Mouse (Mus musculus) lung, postnatal 4 days (tissue): ENCODE results near the gene Glis3.

Experiments
- DNase-seq, 2 experiments: peaks; one replicate each; pipeline ENCODE4 v3.0.0; 2021

The Glis3 gene

DNA sequence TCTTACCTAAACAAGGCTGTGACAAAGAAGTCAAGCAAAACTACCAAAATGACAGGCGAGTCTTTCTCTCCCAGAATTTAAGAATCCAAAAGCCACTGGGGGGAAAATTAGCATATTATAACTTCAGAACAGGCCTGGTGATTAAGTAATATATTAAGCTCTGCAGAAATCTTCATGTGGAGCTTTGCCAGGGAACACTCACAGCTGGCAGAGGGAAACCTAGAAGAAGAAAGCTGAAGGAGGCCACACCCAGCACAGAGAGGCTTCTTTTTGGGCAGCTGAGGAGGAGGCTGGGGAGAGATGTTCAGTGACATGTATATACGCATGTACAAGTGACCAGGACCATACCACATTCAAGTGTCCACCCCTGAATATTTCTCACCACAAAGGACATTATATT lies 304.1 kb downstream of the Glis3 start:
- DNase-seq: no peak

DNA sequence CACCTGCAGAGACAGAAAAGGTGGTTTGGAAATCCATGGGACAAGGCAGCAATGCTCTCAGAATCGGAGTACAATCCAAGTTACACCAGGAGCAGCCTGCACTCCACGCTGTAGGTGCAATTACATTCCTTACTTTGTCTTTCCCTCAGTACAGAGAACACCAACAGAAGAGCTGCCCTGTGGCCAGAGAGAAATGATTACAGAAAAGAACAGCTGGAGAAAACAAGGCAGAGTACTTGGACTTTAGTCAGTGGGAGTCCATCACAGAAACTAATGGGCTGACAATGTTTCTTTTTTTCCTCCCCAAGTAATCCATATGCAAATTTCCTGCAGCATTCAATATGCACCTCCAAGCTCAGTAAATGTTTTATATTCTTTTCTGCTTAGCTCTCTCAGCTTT lies 305.4 kb downstream of the Glis3 start:
- DNase-seq: no peak

DNA sequence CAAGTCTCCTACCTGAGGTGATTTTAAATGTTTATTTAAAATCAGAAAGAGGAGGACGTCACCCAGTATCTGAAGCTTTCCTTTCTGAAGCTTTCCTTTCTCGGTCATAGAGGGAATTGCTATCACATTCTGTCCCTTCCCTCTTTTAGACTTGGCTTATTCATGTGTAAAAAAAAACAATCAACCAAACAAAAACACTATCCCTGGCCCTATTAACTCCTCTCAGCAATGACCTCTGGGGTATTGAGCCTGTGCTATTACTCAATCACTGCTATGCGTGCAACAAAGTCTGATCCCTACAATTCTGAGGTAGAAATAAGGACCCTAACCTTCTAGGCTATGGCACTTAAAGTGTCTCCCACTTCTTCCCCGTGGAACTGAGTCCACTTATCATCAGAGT lies 311.7 kb downstream of the Glis3 start:
- no peak for DNase-seq

DNA sequence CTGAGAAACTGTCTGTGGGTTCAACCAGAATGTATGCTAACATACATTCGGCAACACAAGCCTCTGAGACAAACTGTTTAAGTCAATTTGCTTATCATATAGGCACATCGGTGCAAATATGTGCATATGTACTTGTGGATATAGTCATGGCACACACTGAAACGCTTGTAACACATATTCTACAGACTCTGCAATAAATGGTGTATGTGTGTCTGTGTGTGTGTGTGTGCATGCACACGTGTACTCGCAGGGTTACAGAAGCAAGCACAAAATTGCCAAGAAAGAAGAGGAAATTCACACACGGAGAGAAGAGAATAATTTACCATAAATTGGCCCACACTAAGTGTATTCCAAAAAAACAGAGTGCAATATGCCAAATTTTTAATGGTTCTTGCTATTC lies 312.6 kb downstream of the Glis3 start:
- no peak for DNase-seq

DNA sequence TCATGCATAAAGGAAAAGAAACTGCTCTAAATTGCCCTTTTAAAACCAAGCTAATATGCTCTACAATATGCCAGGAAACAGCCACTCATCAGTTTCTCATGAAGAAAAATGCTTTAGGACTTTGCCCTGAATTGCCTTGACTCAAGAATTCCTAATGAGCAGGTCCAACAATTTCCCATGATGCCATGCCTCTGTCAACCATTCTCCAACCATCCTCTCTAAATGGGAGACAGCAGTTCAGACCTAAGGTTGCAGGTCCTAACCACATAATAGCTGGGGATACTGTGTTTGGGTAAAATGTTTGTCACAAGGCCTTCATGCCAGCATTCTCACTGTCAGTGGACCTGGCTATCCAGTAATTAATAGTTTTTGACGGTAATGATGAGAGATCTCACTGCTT lies 313.1 kb downstream of the Glis3 start:
- no peak for DNase-seq

DNA sequence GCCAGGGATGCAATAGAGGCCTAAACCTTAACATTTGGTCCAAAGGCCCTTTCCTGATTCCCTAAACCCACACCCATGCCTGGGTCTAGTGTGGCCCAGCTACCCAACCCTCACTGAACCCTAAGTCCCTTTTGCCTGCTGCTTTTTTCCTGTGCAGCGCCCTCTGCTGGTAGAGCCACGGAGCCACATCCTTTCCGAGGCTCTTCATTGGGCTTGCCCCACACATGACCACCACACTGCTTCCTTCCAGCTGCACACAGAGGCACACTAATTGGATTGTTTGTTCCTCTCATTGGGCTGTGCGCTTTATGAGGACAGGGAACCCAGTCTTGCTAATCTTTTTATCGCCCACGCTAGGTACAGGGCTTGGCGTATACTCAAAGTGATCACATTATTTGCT lies 314.0 kb downstream of the Glis3 start:
- peak; percentile 31 to 49 for DNase-seq

DNA sequence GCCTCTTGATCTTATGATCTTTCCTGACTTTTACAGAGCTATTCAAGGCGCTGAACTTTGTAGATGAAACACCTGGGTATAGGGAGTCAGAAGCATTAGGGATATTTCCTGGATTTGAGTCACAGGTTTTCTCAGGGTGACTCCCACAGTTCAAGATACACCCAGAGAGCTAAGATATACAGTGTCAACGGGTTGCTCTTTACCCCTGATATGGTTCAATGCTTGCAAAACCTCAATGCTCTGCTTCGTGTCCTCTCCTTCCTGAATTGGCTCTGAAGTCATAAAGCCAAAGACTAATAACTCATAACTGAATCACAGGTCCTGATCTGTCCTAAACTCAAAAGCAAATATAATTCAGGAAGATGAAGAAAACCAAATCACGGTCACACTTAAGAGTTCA lies 319.0 kb downstream of the Glis3 start:
- DNase-seq: no peak

DNA sequence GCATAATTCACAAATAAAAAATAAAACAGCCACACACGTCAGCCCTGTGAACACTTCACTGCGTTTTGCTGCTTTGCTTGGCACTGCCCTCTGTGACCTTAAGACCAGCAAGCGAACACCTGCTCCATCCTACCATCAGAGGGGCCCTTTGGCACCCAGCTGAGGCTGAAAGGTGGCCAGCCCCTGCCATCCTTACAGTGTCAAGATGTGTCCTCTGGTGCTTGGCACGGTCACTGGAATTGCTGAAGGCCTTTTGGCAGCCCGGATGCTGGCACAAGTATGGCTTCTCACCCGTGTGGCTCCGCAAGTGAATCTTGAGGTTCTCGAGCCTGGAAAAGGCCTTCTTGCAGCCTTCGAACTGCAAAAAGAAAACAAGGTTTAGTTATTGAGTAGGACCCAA lies 322.3 kb downstream of the Glis3 start:
- no peak for DNase-seq

DNA sequence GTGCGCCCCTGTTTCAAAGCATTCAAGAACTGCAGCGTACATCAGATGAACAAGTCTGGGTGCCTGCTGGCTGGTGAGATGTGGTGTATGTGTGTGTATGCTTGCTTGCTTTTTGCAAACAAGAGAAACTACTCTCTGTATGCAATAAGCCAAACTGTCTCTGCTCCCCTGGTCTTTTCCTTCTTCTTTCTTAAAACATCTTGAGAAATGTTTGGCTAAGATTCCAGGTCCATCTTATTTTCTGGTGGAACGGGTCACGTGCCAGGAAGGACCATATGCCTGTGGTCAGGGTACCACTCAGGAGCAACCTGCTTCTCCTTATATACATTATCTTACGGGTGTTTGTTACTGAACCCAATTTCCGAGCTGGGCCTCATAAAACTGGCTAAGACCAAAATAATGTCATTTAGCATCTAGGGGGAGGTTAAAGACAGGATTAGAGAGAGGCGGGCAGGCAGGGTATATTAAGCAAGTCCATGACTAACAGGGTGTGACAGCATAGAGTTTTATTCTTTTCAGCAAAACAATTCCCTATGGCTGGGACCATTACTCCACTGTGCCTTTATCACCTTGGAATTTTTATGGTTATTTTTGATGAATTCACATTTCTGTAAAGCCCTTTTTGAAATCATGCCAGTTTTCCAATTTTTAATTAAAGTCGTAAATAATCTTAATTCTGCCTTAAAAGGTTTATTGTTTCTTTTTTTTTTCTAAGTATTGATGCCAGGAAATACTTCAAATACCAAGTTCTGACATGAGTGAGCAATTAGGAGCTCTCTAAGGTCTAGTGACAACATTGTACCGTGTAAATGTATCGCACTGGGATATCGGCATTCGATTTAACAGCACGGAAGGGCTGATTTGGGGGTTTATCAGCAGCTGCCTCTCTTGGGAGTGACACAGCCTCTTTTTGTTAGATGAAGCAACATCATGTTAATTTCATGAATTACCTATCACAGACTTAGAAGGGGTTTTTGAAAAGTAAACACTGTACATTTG lies 328.5 kb downstream of the Glis3 start:
- no peak for DNase-seq

DNA sequence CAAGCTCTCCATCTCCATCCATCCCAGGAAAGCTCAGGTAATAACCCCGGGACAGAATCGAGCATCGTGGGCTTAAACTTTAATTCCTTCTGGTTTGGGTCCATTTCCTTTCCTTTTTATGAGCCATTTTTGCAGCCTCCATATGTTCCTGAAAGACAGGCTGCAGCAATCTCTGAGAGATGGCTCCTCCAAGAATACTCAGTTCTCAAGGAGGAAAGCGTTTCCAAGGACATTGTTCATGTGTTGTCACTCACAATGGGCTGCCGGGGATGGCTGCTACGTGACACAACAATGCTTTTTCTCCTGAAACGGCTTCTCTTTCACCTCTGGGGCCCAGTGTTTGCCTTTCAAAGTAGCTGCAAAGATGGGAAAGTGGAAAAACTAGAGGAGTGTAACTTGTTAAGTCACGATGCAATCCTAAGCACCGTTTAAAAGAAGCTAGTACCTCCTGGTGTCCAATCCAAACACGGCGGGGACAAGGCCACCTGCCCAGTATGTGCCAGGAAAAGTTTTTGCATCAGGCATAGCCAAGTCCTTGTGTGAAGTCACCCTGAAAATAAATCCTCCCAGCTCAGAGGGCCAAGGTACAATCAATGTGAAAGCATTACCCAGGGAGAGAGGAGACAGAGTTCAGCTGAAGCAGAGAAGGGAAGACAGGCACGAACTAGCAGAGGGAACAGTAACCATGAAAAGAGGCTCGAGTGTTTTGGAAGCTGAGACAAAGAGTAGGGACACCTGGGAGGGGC lies 332.6 kb downstream of the Glis3 start:
- DNase-seq: no peak

DNA sequence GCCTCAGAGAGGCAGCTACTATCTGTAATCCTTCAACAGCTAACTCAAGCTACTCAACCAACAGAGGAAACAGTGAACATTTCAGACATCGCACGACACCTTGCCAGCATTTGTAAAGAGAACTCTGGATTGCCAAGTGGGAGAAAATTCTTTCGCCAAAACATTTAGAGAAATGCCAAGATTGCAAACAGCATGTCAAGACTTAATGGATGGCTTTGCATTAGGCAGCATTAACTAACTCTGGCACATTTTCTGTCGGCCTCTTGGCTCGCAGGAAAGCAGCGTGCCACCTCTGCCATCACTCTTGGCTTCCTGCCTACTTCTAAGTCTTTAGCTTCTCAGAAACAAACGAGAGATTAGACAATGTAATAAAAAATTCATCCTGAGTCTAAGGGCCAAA lies 336.2 kb downstream of the Glis3 start:
- DNase-seq: no peak

DNA sequence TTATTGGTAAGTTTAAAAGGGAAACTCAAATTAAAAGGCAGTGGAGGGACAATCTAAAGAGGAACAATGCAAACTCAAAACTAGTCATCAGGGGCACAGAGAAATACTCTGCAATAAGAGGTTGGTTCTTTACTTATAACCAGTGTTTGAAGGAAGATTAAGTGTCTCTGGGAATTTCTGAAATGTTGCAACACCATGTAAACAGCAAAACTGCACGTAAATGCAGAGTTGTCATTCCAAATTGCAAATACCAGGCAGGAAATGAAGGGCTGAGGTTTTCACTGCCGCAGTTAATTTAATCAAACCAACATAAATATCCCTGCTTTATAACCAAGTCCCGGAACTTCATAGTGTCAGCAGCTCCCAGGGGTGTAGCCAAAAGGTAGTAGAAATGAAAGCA lies 342.3 kb downstream of the Glis3 start:
- no peak for DNase-seq

DNA sequence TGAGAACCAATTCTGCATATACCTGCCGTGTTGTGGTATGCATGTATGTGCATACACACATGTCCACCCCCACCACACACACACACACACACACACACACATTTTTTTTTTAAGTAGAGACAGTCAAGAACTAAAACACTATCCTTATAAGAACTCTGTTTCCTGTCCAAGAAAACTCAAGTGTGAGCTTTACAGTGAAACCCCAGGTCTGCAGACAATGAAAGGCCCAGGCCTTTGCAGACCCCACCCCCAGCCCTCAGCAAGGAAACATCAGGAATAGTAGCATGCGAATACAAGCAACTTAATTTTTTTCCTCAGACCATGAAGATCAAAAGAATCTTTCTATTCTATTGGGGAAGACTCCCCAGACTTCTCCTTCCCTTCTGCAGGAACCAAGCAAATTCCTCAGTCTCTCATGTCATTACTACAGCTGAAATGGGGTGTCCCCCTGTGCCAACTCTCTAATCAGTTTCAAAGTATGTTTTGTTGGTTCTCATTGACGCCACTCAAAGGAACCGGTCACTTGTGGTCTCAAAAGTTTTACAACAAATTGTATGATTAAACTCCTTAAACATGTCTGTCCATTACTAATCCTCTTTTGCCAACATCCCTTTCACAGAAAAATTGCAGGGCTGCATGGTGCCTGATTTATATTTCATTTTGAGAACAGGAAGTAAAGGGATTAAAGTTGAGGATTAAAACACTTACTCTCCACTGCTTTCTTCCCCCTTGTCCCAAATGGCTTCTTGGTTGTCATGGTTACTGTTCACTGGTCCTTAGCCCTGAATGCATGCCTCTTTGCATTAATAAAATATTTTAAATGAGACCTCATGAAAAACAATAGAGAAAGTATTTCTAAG lies 343.0 kb downstream of the Glis3 start:
- DNase-seq: no peak

DNA sequence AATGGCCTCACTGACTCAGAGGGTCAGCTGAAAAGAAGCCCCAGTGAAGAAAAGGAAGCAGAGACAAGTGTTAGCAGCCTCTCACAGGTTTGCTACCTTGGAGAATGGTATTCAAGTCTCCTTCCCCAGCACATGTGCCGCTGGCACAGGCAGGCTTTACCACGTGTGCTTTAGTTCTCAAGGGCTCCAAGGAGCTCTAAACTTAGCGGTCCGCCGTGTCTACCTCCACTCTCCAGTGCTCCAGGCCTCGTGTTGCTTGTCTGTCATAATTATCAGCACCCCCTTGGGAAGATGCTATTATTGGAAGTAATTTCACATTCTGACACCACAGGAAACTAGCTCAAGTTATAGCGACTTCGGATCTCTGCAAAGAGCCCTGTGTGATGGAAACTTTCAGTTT lies 344.0 kb downstream of the Glis3 start:
- DNase-seq: no peak

DNA sequence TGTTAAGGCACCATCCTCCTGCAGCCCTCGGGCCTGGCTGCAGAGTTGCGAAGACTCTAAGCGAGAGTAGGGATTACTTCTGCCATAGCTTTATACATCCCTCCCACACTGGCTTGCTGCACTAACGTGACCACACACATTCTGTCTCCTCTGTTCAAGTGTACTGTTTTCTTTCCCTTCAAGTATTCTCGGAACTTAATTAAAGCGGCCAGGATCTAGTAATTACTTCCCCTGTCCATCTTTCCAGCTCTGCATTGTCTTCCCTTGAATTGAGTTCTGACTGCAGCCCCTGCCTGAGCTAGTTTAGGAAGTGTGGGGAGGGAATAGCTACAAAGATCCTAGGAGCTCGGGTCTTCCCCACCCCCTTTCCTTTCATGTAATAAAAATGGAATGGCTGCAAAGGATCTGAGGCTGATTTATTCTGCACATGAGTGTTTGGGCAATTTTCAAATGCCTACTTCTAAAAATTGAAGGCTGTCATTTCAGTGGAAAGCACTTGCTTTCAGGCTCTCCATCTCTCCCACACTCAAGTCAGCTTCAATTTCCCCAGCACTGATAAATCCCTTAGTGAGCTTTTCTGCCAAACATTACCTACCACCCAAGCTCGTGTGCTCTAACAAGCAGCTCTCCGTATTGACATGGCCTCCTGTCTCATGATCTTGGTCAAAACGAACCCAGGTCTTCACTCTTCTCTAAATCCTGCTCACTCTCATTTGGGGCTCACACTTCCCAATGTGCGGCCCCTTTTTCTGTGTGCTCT lies 346.7 kb downstream of the Glis3 start:
- DNase-seq: no peak

DNA sequence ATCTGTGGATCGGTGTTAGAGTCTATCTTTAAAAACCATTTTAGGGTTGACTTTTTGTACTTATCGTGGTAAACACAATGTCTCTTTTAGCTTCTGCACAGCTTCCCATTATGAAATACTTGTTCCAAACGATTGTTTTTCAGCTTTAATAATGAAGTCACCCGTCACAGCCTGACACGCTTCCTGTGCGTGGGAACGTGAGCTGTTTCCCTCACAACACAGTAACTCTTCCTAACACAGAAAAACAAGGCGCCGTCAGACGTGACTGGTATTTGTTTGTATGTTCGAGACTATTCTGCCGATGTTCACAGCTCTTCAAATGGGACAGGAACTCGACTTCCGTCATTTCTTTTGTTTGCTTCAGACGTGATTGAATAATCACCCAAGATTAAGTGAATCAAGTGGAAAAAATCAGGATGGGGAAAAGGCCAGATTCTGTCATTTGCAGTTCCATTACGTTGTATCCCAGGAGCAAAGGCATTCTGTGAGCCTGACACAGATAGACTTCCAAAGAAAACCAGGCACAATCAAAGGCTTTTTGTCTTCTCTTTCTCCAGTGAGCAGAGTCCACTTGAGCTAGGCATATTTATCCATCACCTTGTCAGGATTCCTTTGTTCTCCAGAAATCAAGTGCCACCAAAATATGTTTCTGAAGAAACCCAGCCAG lies 351.3 kb downstream of the Glis3 start:
- peak in 1 of 2 experiments; percentile 18 for DNase-seq

DNA sequence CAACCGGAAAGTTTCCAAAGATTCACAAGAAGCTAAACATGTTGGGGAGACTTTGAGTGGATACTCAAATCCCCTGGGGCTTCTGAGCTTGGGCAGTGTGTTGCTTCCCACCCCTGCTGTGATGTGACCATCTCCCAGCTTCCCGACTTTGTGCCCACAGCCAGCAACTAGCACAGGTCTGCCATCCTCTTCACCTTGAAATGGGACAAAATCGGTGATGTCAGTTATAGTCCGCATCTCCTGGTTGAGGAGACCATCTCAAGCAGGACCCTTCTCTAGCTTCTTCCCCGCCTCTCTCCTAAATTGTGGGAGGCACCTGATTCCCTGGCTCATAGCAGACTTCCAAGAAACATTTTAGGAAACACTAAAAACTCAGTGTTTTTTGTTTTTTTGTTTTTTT lies 352.3 kb downstream of the Glis3 start:
- no peak for DNase-seq

DNA sequence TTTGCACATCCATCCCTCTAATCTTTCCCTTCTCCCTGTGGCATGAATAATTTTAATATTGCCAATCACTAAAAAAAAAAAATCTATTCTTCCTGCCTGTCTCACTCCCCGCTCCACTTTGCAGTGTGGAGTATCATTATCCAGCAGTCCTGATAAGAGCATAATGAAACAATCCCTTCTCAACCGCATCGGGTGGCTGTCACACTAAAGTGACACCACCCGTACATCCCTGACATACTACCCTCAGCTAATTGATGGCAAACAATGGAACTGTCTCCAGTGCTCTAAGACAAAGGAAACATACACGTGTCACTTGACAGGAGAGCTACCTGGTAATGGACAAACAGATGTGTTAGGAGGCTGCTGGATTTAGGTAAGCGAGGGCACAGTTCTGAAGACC lies 373.8 kb downstream of the Glis3 start:
- DNase-seq: no peak

DNA sequence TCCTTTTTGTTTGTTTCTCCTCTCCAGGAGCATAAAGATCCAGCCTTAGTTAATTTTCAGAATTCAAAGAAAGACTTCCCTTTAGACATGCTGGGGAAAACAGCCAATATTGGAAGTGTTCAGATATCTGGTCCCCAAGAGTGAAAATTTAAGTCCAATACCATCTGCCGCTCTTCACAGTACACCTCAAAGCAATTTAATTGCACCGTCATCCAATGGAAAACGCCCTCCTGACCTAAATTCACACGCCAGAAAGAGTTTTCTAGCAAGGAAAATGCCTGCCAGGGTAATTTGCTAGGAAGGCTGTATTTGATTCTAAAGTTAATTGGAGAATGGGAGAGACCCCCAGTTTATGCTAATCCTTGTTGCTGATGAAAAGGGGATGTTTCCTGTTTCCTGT lies 374.4 kb downstream of the Glis3 start:
- no peak for DNase-seq

DNA sequence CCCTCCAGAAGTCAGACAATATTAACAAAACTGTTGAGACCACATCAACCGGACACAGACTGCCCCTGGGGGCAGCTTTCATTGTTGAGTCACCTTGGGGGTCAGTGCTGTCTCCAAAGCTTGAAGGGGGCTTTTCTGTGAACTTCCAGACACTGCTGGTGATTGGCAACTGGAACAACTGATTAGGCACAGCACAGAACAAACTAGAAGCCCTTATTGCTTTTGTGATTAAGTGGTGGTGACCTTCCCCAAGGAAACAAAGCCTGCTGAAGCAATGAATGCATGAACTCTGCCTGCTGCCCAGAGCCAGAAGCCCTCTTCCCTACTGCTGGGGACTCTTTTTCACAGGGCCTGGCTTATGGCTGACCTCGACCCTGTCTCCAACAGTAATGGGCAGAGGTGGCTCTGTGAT lies 377.0 kb downstream of the Glis3 start:
- DNase-seq: no peak

DNA sequence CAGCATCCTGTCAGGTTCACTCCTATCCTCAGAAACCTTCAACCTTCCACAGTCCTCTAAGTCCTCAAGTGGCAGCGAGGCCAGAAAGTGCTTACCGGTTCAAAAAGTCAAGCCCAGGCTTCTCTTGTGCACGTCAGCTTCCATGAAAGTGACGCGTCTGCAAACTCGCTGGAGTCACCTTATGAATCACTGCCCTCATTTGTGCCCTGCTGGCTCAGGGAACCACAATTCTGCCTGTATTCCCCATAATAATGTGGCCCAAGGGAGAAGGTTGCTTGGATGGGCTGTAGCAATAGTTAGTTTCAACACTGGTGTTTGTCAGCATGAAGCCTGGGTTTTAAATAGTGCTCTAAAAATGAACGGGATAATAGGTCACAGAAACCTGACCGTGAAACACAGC lies 379.7 kb downstream of the Glis3 start:
- no peak for DNase-seq
